Mouse (Mus musculus) ES-E14 (cell line): ENCODE measurements around the gene Ldb2.

Experiments used
- CHD2 ChIP-seq: IDR thresholded peaks from 2 replicates; pipeline ENCODE4 v1.6.1; 2014; ENCODE audit warnings: mild to moderate bottlenecking, low read depth, low read length, inconsistent platforms
- HCFC1 ChIP-seq: IDR thresholded peaks from 2 replicates; pipeline ENCODE4 v1.6.1; 2012; ENCODE audit warnings: low read length, inconsistent platforms, borderline replicate concordance; ENCODE audit not compliant: insufficient read depth

DNA sequence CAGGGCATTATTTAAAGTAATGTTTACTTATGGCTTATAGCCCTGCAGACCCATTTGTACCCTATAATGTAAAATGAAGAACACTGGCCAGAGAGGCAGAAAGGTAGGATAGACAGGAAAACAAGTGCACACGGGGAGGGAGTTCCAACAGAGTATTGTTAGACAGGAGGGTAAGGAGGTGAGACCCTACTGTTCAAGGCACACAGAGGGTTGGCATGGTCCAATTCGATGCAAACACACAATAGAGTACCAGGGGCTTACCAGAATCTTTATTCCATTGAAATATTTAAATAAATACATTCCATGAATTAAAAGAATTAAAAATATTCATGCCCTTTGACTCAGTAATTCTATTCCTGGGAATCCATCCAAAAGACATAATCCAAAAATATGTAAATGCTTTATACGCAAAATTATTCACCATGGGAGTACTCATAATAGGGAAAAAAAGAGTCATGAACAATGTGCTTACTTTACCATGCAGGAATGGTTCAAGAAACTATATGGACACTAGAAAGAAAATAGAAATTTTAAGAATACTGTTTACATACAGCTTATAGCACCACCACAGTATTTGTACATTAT, 118.3 kb downstream of the Ldb2 start:
- TF ChIP-seq CHD2 (no peak), HCFC1 (no peak)
